Mouse (Mus musculus) liver, adult (tissue): ENCODE measurements around the gene Kcng3.

Experiments
- GATA4 ChIP-seq: IDR thresholded peaks from 2 replicates; pipeline ENCODE4 v1.6.1; 2014; ENCODE audit warnings: mild to moderate bottlenecking, low read length; ENCODE audit not compliant: insufficient replicate concordance

Kcng3 gene

DNA sequence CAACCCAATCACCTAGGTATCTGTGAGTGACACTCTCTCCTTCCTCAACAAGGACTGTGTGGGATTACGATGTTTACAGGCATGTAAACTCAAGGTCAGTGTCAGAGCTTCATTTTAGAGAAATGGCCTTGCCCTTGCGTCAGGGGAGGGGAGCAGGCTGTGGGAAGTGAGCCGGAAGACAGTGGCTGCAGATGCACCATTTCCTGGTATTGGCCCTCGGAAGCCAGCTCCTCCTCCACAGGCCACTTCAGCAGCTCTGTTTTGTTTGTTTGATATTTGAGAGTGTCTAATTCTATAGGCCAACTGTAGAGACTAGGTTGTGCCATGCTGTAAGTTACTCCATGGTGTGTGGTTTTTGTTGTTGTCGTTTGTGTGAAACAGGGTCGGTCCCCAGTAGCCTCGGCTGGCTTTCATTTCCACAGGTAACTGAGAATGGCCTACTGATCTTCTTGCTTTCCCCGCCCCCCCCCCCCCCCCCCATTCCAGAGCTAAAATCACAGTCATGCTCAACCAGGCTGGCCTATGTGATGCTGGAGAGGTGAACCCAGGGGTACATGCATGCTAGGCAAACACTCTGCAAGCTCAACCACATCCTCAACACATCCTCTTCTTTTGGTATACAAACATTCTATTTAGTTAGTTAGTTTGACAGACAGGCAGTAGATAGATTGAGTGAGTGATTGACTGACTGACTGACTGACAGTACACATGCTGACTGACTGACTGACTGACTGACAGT is 14.9 kb upstream of the Kcng3 start:
- TF ChIP-seq GATA4: no peak

DNA sequence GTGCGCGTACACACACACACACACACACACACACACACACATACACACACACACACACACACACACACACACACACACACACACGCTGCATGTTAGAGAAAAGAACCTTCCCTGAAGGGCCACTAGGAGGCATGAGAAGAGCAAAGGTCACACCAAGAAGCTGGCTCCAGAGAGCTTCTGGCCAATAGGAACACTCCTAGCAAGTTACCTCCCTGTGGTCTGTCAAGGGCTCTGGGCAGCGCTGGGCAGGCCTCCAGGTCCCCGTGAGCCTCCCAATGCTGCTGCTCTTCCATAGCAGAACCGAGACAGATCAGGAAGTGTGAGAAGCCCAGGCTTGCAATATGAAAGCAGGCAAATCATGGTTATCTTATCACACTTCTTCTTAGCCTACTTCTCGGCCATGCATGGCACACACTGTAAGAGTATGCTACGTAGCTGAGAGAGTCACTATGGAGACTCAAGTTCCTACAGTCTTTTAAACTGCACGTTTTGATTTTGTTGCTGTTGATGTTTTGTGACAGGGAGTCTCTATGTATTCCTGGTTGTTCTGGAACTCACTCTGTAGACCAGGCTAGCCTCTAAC is 13.6 kb upstream of the Kcng3 start:
- TF ChIP-seq GATA4: no peak

DNA sequence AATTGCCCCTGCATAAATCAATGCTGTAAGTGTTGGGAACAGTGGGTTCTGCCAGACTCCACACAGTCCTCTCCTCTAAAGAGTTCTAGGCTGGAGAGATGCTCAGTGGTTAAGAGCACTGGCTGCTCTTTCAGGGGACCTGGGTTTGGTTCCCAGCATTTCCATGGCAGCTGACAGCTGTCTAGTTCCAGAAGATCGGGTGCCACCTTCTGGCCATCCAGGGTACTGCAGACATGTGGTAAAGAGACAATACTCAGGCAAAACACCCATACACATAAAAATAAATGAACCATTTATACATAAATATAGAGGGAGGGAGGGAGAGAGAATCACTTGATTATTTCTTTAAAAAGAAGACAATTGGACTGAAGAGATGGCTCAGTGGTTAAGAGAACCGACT is 5.7 kb upstream of the Kcng3 start:
- TF ChIP-seq GATA4: no peak

DNA sequence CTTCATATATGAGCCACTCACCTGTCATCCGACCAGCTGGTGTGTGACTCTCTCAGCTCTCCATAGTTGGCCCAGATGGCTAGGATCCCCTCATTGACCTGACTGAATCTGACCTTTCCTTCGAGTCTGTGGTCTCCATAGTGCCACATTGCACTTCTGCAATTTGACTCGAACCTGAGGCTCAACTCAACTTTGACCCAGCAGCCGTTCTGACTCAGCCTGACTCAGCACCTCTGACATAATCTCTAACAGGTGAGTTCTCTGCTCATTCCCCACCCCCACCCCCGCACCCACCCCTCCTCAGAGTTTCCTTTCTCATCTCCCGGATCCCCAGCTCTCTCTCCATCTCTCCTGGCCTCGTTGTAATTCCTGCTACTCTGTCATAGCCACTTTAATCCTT is 4.7 kb upstream of the Kcng3 start:
- no peak for TF ChIP-seq GATA4

DNA sequence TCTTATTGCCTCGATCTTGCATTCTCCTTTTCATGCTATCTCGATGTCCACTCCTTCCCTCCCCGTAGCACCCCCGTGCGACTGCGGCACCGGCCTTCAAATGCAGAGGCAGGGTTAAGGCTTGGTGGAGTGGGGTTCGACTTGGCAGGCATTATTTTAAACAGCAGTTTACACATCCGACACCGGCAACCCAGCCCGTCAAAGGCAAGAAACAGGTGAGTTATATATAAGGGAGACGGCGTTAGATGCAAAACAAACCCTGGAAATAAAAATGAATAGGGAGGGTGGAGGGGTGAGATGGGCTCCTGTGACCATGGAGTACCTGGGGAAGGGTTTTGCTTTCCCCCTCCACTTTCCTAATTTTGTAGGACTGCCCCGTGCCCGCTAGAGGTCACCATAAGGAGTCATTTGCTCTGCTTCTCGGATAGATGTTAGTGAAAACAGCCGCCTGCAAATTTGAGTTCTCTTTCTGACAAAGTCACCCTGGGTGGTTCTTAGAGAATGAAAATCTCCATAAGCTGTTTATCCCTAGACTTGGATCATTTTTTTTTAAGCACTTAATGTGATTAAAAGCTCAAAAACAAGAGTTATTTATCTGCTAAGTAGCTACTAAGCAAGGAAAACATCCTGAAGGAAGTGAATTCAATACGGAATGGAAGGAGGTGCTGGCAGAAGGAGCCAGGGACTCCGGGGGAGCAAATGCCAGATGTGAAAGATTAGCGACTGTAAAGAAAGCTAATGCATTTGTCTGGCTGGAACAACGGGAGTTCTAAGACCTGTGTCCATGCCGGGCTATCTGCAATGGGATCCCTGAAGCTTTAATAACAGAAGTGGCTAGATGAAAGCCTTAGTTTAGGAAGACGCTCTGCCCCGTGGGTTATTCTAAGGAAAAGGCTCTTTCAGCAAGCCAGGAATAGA is 1.2 kb upstream of the Kcng3 start:
- no peak for TF ChIP-seq GATA4

DNA sequence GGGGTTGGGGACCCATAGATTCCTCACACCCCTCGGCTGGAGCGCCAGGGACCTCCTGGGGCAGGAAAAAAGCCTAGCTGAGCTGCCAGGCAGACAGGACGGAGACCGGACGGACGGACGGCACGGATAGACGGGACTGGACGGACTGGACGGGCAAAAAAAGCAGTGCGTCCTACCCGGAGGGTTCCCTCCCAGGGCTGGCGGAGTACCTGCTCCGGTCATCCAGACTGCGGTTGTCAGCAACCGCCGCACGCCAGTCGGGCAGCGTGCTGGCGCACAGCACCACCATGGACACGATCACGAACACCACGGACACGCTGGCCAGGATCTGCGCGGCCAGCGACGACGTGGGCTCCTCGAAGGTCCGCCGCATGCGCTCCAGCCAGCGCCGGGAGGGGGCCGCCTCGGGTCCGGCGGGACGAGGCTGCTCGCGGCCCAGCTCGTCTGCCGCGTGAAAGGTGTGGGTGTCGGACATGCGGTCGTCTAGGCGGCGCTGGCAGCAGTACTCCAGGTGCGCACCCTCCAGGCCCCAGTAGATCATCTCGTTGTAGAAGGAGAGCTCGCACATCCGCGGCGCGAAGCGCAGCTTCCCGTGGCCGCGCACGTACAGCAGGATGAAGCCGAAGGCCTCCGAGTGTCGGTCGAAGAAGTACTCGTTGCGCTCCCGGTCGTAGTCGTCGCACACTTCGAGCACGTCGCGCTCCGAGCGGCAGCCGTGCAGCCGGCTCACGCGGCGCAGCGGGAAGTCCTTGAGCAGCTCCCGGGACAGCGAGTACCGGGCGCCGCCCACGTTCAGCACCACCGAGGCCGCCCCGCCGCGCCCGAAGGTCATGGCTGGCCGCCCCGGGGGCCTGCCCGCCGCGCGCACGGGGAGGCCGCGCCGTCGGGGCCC is 662 bp downstream of the Kcng3 start:
- no peak for TF ChIP-seq GATA4

DNA sequence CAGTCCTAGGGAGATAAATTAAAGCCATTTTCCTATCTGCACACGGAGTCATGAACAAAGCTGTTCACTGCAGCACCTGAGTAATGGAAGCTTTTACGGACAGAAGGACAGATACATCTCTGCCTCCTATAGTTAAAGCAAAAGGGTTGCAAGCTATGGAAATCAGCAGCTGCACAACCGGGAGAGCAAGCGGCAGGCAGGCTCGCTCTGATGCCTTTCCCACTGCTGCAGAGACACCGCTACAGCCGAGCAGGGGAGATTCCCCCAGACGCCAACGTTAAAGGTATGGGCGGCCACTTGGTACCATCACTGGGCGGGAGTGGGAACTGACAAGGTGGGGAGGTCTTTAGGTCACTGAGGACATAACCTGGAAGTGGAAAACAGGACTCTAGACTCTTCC is 17.8 kb downstream of the Kcng3 start:
- TF ChIP-seq GATA4: no peak

DNA sequence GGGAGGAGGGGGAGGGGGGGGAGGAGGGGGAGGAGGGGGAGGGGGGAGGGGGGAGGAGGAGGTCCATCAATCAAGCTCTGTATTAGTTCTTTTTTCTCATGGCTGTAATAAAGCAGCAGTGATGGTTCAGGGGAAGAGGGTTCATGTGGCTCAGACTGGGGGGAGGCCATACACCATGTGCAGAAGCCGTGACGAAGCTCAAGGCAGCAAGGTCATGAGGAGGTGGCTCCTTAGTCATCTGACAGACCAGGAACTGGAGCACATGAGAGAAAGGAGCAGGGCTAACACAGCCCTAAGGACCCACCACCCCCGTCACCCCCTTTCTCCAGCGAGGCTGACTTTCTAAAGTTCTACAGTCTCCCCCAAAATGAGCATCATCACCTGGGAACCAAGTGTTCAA is 22.2 kb downstream of the Kcng3 start:
- TF ChIP-seq GATA4: no peak

DNA sequence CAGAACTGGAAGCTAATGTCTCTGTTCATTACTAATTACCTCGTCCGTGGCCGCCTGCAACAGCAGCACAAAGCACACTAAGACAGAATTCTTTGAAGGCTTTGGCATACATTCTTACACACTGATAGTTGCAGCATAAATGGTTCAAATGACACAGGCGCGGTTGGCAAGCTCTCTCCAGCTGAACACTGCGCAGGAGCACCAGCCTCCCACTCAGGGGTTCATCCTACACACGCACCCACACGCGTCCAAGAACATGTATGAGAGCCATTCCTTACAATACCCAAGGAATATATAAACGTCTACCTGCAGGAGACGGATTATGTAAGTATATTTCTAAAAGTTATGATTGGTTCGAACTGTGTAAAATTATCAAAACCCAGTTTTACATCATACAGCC is 30.7 kb downstream of the Kcng3 start:
- no peak for TF ChIP-seq GATA4

DNA sequence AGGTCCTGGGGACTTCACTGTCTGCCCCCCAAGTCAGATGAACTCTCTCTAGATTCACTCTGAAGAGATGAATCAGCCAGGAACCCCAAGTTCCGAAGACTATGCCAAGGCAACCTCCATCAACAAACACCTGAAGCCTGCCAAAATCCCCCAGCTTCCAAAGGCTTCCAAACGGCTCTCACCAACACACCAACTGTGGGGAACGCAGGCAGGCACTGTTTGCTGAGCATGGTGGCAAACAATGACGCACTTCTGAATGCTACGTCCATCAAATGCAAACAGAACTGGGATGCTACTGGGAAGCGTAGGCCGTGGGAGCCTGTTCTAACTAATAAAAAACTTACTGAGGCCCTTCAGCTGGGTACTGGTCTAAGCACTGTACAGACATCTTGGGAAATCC is 35.7 kb downstream of the Kcng3 start:
- TF ChIP-seq GATA4: no peak

DNA sequence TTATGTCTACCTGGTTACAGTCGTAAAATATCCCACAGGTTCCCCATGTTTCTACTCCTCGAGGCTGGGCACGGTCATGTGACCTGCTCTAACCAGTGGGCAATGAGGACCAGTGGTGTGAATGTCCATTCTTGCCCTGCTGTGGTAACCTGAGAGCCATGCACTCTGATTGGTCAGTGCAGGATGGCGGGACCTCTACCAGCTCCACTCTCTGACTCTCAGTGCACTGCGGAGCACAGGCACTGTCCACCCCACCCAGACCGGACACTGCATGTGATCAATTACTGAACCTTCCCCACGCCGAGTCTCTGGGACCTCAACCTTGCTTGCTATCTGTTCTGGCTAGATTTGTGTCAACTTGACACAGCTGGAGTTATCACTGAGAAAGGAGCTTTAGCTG is 37.2 kb downstream of the Kcng3 start:
- no peak for TF ChIP-seq GATA4

DNA sequence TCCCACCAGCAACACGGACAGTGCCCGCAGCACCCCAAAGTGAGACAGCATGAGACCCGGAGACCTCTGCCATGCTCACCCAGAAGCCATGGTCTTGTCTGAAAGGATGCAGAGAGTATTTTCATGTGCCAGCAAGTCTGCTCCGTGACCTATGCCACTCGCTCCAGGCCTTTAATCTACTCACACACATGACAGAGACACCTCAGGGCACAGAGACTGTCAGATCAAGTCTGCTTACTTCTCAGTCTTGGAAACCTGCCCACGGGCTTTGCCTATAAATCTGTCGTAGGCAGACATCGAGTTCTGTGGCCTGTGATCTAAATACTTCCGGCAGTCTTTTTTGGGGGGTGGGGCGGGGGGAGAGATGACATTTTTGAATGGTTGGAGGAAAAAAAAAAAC is 38.3 kb downstream of the Kcng3 start:
- no peak for TF ChIP-seq GATA4

DNA sequence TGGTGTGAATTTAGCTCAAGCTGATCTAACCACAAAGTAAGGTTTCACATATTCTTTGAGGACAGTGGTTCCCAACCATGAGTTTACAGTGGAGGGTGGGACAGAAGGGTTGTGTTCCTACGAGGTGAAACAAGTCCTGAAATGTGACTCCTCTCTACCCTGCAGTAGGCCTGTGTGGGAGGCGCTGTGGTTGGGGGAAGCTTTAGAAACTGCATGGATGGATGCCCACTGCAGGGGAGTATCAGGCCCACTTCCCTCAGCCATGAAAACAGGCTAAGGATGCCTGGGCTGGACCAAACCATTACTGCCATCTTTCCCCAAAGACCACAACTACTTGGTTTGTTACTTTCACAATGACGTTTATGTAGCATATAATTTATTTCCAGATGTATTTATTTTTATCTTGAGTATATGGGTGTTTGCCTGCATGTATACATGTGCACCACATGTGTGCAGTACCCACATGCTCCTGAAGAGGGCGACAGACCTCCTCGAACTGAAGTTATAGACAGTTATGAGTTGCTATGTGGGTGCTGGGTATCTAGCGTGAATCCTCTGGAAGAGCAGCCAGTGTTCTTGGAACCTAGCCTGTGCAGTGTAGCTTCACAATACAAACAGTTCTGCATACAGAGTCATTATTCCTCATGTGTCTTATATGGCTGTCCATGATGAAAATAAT is 42.9 kb downstream of the Kcng3 start:
- TF ChIP-seq GATA4: no peak

DNA sequence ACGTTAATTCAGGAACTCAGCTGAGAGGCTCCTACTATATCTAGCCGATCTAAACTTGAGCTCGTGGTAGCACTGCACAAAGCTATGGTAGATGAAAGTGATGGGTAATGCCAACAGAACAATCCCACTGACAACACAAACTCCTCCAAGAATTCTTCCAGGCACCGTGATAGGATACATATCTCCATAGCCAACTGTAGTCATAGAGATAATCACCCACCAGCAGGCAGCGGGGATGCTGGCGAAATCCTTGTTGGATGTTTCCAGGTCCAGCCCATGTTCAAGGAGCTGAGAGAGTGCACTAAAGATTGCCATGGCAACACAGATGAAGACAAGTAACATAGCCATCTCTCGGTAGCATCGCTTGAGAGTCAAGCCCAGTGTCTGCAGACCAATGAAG is 44.0 kb downstream of the Kcng3 start:
- no peak for TF ChIP-seq GATA4

DNA sequence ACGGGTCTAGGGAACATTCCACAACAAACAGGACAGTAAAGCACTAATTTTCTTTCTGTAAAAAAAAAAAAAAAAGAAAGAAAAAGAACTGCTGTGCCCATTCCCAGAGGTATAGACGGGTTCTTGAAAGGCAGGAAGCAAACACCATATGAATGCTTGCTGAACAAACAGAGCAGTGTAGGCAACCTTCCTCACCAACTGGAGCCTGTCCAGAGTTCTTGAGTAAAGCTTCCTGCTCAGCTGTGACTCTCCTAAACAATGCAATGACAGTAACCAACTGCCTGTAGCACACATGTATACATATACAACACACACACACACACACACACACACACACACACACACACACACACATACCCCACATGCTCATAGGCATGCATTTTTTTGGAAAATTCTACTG is 49.1 kb downstream of the Kcng3 start:
- no peak for TF ChIP-seq GATA4

DNA sequence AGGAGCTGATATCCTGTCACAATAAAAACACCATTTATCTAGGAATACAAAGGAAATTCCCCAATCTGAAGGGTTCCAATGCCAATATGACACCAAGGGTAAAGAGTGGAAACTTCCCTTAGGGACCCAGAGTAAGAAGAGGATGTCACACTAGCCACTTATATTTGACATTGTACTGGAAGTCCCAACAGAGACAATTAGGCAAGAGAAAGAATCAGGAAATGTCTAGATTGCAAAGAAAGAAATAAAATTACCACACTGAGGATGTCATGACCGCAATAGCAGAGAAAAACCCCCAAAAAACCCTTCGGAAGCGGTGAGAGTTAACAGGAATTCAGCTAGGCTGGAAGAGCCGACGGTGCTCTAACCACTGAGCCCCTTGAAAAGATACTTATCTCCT is 51.0 kb downstream of the Kcng3 start:
- TF ChIP-seq GATA4: no peak
